Mouse (Mus musculus) heart, adult 2 months (tissue): ENCODE results near the gene Aatk.

Source experiments
- CTCF ChIP-seq: fragments of 200-600 bp; IDR thresholded peaks from 2 replicates; pipeline ENCODE4 v1.8.1; 2022; ENCODE audit warnings: antibody characterized with exemption, mild to moderate bottlenecking, moderate library complexity
- EP300 ChIP-seq: fragments of 200-500 bp; IDR thresholded peaks from 2 replicates; pipeline ENCODE4 v1.6.1; 2011; ENCODE audit warnings: low read depth, low read length, control low read depth; ENCODE audit not compliant: insufficient read depth
- POLR2A ChIP-seq: fragments of 200-500 bp; IDR thresholded peaks from 2 replicates; pipeline ENCODE4 v1.6.1; 2011; ENCODE audit warnings: mild to moderate bottlenecking, low read depth, low read length, control low read depth; ENCODE audit not compliant: insufficient read depth

DNA sequence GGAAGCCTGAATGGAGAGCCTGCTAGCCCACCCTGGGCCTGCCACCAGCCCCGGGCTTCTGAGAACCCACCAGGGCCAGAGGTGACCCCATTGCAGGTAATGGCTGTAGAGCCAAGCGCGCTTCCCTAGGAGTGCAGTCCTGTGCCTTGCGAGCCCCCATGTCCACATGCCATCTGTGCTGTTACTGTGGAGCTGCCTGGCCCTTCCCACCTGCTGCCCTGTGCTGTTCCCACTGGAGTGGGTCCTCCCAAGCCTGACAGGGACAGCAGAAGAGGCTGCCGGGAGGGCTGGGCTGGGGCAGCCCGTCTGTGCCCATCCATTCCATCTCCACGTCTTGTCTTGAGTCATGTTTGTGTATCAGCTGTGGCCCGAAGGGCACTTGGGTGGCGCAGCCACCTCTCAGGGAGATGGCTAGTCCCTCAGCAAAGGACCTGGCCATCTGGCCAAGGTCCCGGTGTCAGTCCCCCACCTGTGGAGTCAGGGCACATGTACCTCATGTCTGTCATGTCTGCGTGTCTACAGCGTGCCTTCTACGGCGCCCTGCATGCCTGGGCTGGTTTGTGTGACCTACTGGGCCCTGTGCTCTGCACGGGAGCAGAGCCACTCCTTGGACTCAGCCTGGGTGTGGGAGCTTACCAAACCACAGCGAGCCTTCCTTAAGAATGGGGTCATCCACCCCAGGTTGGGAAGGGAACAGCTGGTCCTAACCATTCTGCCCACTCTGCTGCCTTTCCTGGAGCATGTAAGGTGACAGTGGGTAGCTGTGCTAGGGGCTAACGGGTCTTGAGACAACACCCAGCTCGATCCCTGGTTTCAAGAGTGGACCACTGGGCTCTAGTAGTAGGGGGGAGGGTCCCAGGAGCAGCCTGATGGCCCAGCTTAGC, 41.3 kb downstream of the Aatk start:
- TF ChIP-seq CTCF (no peak), EP300 (no peak), POLR2A (no peak)
